Mouse (Mus musculus) pancreas, adult 10 weeks (tissue): ENCODE results near the gene Gm17783. TPM values are rescaled to one million over a fixed set of nuclear protein-coding genes. Genes with fewer than 3 reads are reported as not detected.

ENCODE experiments used
- polyA plus RNA-seq: library from polyadenylated mRNA; stranded (reverse); fragments of 350-450 nt; fragmentation: Illumina TruSeq; extraction: RNeasy Lipid Tissue Mini Kit (QIAGEN cat#74804); gene quantifications from one replicate; pipeline ENCODE4 v1.2.3, GENCODE M21; 2015; ENCODE audit warnings: low read depth, low replicate concordance; ENCODE audit not compliant: insufficient read depth

Gene Gm17783
- not detected for polyA plus RNA-seq

DNA sequence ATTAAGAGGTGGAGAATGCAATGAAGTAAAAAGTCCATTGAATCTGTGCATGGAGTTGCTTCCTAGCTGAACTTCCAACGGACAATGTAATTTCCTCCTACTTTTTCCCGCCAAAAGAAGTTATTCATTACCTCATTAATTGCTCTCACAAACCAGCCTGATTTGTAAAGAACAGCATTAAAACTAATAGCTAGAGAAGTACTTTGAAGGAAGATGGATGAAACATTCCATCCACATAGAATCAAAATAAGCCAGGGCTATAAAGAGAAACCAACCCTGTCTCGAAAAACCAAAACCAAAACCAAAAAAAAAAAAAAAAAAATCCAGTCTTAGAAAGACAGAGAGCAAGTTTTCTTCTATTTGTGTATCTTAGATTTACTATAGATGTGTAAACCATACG, at the start of gene Gm17783:
Gene Gm17783 (minus strand): TSS at position 101 of the 400 bp plus-strand sequence.

DNA sequence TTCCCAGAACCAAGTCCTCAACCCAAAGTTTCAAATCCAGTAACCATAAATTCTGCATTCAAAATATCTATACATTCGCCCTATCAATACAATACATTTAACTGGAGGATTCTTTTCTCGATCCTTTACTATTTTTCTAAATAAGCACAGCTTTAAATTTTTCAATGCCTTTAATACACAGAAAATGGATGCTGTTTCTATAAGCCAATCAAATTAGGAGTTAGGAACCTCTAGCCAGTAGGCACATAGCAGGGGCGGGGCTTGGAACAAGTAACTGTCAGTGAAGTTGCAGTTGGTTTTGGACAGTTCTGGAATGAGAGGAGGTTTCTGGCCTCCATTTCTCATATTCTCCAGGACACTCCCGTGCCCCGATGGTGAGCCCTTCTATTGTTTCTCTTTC, 3.2 kb upstream of the Gm17783 start, which contains the start of gene Slc9c1:
Gene Slc9c1 (plus strand): TSS at position 301 of the 400 bp plus-strand sequence.

DNA sequence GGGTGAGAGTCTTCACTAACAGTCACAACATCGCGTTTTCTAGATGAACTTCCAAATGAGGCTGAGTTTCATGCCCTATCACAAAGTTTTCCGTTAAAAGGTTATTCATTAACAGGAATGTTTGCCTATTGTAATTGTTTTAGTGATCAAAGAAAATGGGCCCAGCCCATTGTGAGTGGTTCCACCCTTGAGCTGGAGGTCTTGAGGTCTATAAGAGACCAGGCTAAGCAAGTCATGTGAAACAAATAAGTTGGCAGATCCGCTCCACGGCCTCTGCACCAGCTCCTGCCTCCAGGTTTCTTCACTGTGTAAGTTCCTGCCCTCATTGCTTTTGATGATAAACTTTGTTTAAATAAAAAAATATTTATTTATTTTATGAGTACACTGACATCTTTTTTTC, 38.9 kb downstream of the Gm17783 start, which contains the start of gene Gm609:
Gene Gm609 (minus strand): TSS at position 43 of the 400 bp plus-strand sequence.

Other genes with a start within 250 kb of the Gm17783 start
- 72.6 TPM for gene Cd200, start 123.0 kb downstream of the Gm17783 start, polyA plus RNA-seq
- 0.87 TPM for gene Gm609, start 39.1 kb downstream of the Gm17783 start, polyA plus RNA-seq
- not detected for gene Slc9c1, start 3.3 kb upstream of the Gm17783 start, polyA plus RNA-seq
- not detected for gene Gcsam, start 78.3 kb upstream of the Gm17783 start, polyA plus RNA-seq
- gene BC016579, start 122.0 kb upstream of the Gm17783 start, polyA plus RNA-seq, result 0.39 TPM
- not detected for gene Tmprss7, start 161.6 kb upstream of the Gm17783 start, polyA plus RNA-seq
- gene Tagln3, start 192.6 kb upstream of the Gm17783 start, polyA plus RNA-seq, result 1.2 TPM
- gene Abhd10, start 210.9 kb upstream of the Gm17783 start, polyA plus RNA-seq, result 1.2 TPM